Mouse (Mus musculus) lung, embryonic 15.5 days (tissue): ENCODE measurements around the gene Cpa4. TPM values are rescaled to one million over a fixed set of nuclear protein-coding genes. Genes with fewer than 3 reads are reported as not detected.
A peak's percentile ranks its signal among the peaks of the same experiment; 100 is the strongest.

Source experiments
- ATAC-seq: fragments of 200-750 bp; cut with Nextera tagmentation; 2 replicates; pipeline ENCODE4 v1.8.0; 2017; ENCODE audit warnings: moderate number of reproducible peaks, borderline replicate concordance; ENCODE audit not compliant: low FRiP score, low TSS enrichment; ENCODE audit errors: extremely low read depth
- H3K27ac ChIP-seq: fragments of 300-500 bp; sonication (generic); 2 replicates; pipeline ENCODE4 v1.5.1; 2015; ENCODE audit warnings: moderate library complexity, mild to moderate bottlenecking, inconsistent platforms
- H3K27me3 ChIP-seq: fragments of 300-500 bp; sonication (generic); 2 replicates; pipeline ENCODE4 v1.6.1; 2015; ENCODE audit warnings: inconsistent platforms
- H3K36me3 ChIP-seq: fragments of 300-500 bp; sonication (generic); 2 replicates; pipeline ENCODE4 v1.6.1; 2015; ENCODE audit warnings: inconsistent platforms
- H3K4me1 ChIP-seq: fragments of 300-500 bp; sonication (generic); 2 replicates; pipeline ENCODE4 v1.6.1; 2015; ENCODE audit warnings: inconsistent platforms
- H3K4me2 ChIP-seq: fragments of 300-500 bp; sonication (generic); 2 replicates; pipeline ENCODE4 v1.6.1; 2015; ENCODE audit warnings: inconsistent platforms, mild to moderate bottlenecking, moderate library complexity
- H3K4me3 ChIP-seq: fragments of 300-500 bp; sonication (generic); 2 replicates; pipeline ENCODE4 v1.5.1; 2015; ENCODE audit warnings: mild to moderate bottlenecking, inconsistent platforms
- H3K9ac ChIP-seq: fragments of 300-500 bp; sonication (generic); 2 replicates; pipeline ENCODE4 v1.6.1; 2015; ENCODE audit warnings: inconsistent platforms
- H3K9me3 ChIP-seq: fragments of 300-500 bp; sonication (generic); 2 replicates; pipeline ENCODE4 v1.6.1; 2016; ENCODE audit warnings: inconsistent platforms
- WGBS: fragments of 180-500 bp; shearing (Covaris S2); methylation state at CpG from one replicate; pipeline ENCODE4 v1.1.7; 2015; 5-methylcytosine and 5-hydroxymethylcytosine counted together
- polyA plus RNA-seq: library from polyadenylated mRNA; unstranded; fragments of >200 nt; fragmentation: Nextera tagmentation; extraction: Ambion mirVana; gene quantifications from 2 replicates; pipeline ENCODE4 v1.2.1, GENCODE M21; 2015

Gene Cpa4
- polyA plus RNA-seq, 1 experiment from 2014 or later, result 0.15 TPM

- H3K27me3 ChIP-seq, result no peaks in the 10 kb centered on the region
- WGBS, result 72% methylated on average over 7 of the region's 7 CpGs
- H3K9ac ChIP-seq, result no peak overlapping the region
- no peaks in the 10 kb centered on the region for H3K9me3 ChIP-seq
- H3K4me1 ChIP-seq, result no peaks in the 10 kb centered on the region
- no peaks in the 10 kb centered on the region for H3K36me3 ChIP-seq
- no peak overlapping the region for H3K4me3 ChIP-seq
- H3K27ac ChIP-seq, result no peak overlapping the region
- no peak for ATAC-seq
- no peak overlapping the region for H3K4me2 ChIP-seq
Measured at GRCm38 (mm10) chr6:30604342-30604867, 36.2 kb downstream of the Cpa4 start.

- Histone ChIP-seq H3K36me3 (no peaks in the 10 kb centered on the region), H3K27me3 (no peaks in the 10 kb centered on the region), H3K9me3 (no peaks in the 10 kb centered on the region), H3K27ac (no peak overlapping the region), H3K4me1 (no peaks in the 10 kb centered on the region), H3K4me2 (no peak overlapping the region), H3K9ac (no peak overlapping the region), H3K4me3 (no peak overlapping the region)
- WGBS, result 83% methylated on average over 4 of the region's 4 CpGs
- no peak for ATAC-seq
Measured at GRCm38 (mm10) chr6:30605111-30605510, 36.9 kb downstream of the Cpa4 start.

DNA sequence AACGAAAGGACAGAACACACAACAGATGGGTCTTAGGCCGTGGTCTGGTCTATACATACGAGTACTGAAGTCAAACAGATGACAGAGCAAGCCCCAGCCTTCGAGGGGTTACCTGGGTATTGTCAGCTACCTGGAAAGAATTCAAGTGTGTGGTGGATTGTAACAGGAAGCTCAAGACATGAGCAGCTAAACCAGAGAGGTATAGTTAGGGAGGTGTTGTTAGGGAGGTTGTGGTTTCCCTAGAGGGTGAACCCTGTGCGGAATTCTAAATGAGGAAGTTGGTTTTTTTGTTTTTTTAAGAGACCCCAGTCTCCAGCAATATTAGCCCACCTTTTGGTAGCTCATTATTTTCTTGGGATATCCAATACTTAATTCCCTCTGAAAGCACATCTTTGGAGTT lies 37.5 kb downstream of the Cpa4 start:
- 75% methylated on average over 5 of the region's 5 CpGs for WGBS
- Histone ChIP-seq H3K27ac (no peak overlapping the region), H3K9ac (no peak overlapping the region), H3K4me2 (no peak overlapping the region), H3K4me1 (no peaks in the 10 kb centered on the region), H3K36me3 (no peaks in the 10 kb centered on the region), H3K27me3 (no peaks in the 10 kb centered on the region), H3K4me3 (no peak overlapping the region), H3K9me3 (no peaks in the 10 kb centered on the region)
- ATAC-seq, result no peak

- Histone ChIP-seq H3K4me2 (no peak within 1 kb of the TSS), H3K27me3 (no peaks in the 10 kb centered on the region), H3K9me3 (no peaks in the 10 kb centered on the region), H3K9ac (no peak within 1 kb of the TSS), H3K36me3 (no peaks in the 10 kb centered on the region), H3K4me3 (no peak within 1 kb of the TSS), H3K27ac (no peak within 1 kb of the TSS), H3K4me1 (no peaks in the 10 kb centered on the region)
- no peak for ATAC-seq
- 96% methylated on average over 7 of the region's 7 CpGs for WGBS
Measured at GRCm38 (mm10) chr6:30610710-30611109, 42.5 kb downstream of the Cpa4 start, which contains the start of gene Cpa5. Gene Cpa5, plus strand, starts transcription at chr6:30611010.

GRCm38 (mm10) chr6:30611212-30611611 lies 43.0 kb downstream of the Cpa4 start:
- Histone ChIP-seq H3K4me1 (peaks cover 2% of the 10 kb centered on the region), H3K36me3 (no peaks in the 10 kb centered on the region), H3K27me3 (no peaks in the 10 kb centered on the region), H3K27ac (no peak overlapping the region), H3K4me3 (no peak overlapping the region), H3K9ac (no peak overlapping the region), H3K9me3 (no peaks in the 10 kb centered on the region), H3K4me2 (no peak overlapping the region)
- 80% methylated on average over 5 of the region's 5 CpGs for WGBS
- ATAC-seq, result no peak

DNA sequence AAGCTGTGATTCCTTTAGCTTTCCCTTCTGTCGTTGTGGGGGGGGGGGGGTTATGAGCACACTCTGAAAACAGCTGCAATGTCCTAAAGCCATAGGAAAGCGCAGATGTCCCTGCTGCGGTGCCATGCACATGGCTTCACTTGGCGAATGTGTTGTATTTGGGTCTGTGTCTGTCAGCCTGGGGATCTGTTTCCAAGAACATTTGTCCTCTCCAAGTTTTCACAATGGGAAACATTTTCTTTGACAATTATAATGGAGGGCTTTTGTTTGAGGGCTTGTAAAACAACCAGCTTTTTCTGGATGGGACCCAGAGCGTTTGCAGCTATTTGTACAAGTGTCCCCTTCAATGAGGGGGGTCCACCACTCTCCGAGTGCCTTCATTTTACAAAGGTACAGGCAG lies 46.1 kb downstream of the Cpa4 start:
- Histone ChIP-seq H3K36me3 (no peaks in the 10 kb centered on the region), H3K9ac (no peak overlapping the region), H3K4me1 (peaks cover 27% of the 10 kb centered on the region), H3K9me3 (no peaks in the 10 kb centered on the region), H3K27ac (no peak overlapping the region), H3K4me2 (no peak overlapping the region), H3K27me3 (no peaks in the 10 kb centered on the region), H3K4me3 (no peak overlapping the region)
- 82% methylated on average over 6 of the region's 6 CpGs for WGBS
- no peak for ATAC-seq

DNA sequence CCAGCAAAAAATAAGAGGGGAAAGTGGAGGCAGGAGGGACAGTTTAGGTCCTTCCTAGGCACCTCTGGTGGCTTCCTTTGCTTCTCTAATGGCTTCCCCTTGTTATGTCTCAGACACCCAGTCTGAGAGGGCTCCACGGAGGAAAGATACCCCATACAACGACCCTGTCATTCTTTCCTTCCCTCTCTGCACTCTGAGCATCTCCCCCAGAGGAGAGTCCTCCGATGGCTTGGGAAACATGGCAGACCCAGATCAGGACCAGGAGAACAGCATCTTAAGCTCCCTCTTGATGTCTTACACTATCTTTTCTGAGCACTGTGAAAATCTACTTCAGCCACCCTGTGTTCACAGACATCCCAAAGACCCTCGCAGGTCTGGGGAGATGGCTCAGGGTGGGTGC lies 47.6 kb downstream of the Cpa4 start:
- no peak overlapping the region for H3K27ac ChIP-seq

DNA sequence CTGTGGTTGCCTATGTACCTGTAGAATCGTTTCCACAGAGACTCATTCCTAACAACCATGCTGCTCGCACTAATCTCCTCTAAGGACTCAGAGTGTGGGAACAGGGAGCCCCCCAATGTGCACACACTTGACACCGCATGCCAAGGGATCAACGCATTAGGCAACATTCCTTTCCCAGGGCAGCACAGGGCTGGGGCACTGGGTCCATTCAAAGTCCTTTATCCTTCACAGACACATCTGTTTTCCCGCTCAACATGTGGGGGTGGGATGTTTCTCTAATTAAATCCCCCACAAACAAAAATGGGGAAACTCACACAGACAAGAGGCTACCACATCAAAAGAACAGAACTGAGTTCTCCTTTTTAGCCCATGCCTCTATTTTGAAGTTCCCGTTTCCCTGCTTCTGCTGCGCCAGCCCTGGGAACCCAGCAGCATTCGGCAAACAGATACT lies 48.3 kb downstream of the Cpa4 start:
- WGBS, result 19% methylated on average over 8 of the region's 8 CpGs
- Histone ChIP-seq H3K4me3 (no peak overlapping the region), H3K4me1 (peaks cover 41% of the 10 kb centered on the region), H3K36me3 (no peaks in the 10 kb centered on the region), H3K27me3 (no peaks in the 10 kb centered on the region), H3K27ac (no peak overlapping the region), H3K4me2 (no peak overlapping the region), H3K9ac (no peak overlapping the region), H3K9me3 (no peaks in the 10 kb centered on the region)
- no peak for ATAC-seq

More for the DNA sequence above, 47.6 kb downstream of the Cpa4 start:
- 38% methylated on average over 4 of the region's 4 CpGs for WGBS
- Histone ChIP-seq H3K4me2 (no peak overlapping the region), H3K4me1 (peaks cover 34% of the 10 kb centered on the region), H3K9me3 (no peaks in the 10 kb centered on the region), H3K27me3 (no peaks in the 10 kb centered on the region), H3K4me3 (no peak overlapping the region), H3K36me3 (no peaks in the 10 kb centered on the region), H3K9ac (no peak overlapping the region)
- no peak for ATAC-seq

DNA sequence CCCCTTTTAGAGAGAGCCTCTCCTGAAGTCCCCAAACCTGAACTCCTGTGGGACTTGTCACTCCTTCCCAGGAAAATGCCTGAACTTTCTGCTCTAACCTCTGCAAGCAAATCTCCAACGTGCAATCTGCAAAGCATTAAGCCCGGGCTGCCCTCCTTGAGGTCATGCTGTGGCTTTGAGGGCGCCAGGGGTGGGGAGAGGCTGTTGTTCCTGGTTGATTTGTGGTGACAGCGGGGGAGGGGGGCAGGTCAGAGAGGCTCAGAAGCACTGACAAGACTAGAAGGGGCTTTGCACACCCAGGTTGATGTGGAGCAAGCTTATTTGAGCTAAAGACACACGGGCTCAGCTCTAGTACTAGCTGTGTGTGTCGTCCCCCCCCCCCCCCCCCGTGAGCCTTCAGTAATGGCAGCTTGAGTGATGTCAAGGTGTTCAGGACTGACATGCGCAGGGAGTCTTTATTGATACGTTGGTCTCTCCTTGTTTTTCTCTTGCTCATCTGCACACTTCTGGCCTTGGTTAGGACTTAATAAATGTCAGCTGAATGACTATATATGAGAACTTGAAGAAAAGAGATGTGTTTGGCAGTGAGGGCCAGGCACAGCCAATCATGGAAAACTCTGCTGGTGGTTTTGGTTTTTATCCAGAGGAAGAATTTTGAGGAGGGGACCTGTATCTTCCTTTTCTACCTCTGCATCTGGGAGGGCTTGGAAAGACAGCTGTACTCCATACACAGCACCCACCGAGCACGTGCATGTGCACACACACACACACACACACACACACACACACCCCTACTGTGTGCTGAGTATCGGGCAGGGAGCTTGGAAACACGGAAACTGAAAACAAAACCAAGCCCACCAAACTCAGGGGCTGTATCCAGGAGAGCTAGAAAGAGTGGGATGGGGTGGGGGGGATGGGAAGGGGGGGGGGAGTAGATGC lies 49.1 kb downstream of the Cpa4 start:
- Histone ChIP-seq H3K27ac (0 out of 2 replicates have a peak overlapping the region, but pooled peaks have one; percentile 11), H3K9ac (no peak overlapping the region), H3K4me2 (peak overlapping the region; percentile 43), H3K27me3 (no peaks in the 10 kb centered on the region), H3K36me3 (no peaks in the 10 kb centered on the region), H3K9me3 (no peaks in the 10 kb centered on the region), H3K4me3 (no peak overlapping the region), H3K4me1 (peaks cover 44% of the 10 kb centered on the region)
- WGBS, result 16% methylated on average over 13 of the region's 13 CpGs
- 0 out of 2 replicates have a peak, but pooled peaks have one; percentile 10 for ATAC-seq

DNA sequence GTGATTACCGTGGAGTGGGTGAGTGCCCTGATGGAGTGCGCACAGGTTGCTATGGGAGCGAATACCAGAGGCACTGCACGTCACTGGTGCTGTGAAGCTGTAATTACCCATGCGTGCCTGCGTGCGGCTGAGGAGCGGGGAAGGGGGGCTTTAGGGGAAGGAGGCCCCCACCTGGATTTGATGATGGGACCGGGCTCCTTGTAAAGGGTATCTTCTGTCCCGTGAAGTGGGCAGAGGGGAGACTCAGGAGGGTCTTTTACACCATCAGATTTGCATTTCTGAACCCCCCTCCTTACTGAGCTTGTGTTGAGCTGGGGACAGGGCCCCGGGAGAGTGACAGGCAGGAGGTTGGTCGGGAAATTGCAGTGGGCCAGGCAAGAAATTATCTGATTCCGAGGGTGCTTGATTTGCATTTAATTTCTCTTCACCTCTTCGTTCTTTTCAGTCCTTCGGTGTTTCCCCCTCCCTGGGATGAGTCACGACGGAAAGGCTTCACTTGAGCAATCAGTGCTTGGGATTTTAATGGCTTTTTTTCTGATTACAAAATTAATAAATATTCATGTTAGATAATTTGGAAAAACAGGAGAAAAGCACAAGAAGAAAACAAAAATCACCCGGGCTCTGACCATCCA lies 49.9 kb downstream of the Cpa4 start:
- WGBS, result 25% methylated on average over 18 of the region's 18 CpGs
- no peaks in the 10 kb centered on the region for H3K9me3 ChIP-seq
- peak overlapping the region; percentile 25; the same call in 1 of the 2 replicates for H3K9ac ChIP-seq
- H3K4me2 ChIP-seq, result peak overlapping the region; percentile 43
- H3K36me3 ChIP-seq, result no peaks in the 10 kb centered on the region
- peak; percentile 23; the same call in 1 of the 2 replicates for ATAC-seq
- 0 out of 2 replicates have a peak overlapping the region, but pooled peaks have one; percentile 8 for H3K27ac ChIP-seq
- H3K4me3 ChIP-seq, result no peak overlapping the region
- H3K27me3 ChIP-seq, result no peaks in the 10 kb centered on the region
- peaks cover 46% of the 10 kb centered on the region for H3K4me1 ChIP-seq

DNA sequence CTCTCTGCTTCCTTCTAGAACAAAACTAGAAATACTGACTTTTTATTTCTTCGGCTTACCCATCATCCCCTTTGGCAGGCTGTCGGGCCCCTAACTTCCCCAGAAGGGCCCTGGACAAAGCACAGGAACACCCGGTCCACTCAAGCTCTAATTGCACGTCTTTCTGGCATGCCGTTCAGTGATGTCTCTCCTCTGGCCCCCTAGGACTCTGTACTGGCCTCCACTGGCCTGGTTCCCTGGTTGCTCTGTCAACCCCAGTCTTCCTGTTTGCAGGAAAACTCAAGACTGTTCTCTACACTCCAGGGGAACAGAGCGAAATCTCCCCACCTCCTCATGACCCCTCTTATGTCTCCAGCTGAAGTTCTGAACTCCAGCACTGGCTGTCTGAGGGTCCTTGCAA lies 50.6 kb downstream of the Cpa4 start:
- ATAC-seq, result no peak
- Histone ChIP-seq H3K4me2 (no peak overlapping the region), H3K9ac (no peak overlapping the region), H3K36me3 (no peaks in the 10 kb centered on the region), H3K4me1 (peaks cover 46% of the 10 kb centered on the region), H3K27me3 (no peaks in the 10 kb centered on the region), H3K27ac (0 out of 2 replicates have a peak overlapping the region, but pooled peaks have one; percentile 4), H3K4me3 (no peak overlapping the region), H3K9me3 (no peaks in the 10 kb centered on the region)
- WGBS, result 47% methylated on average over 6 of the region's 6 CpGs

DNA sequence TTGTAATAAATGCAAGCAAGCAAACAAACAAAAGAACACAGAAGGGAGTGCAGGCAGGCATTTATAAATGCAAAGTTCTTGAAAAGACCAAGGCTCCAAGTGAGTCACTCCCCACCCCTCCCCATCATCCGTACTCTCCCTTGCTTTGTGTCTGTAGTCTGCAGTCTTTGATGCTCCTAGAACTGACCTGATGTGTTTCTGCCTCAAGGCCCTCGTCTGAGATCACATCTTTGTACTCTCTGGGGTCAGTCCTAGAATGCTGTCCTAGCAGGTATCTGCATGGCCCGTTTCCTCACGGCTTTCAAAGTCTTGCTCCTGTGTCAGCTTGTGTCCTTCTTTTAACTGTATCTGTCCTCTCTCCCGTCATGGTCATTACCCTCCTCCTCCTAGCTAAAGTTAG lies 51.4 kb downstream of the Cpa4 start:
- no peaks in the 10 kb centered on the region for H3K9me3 ChIP-seq
- no peak overlapping the region for H3K9ac ChIP-seq
- H3K36me3 ChIP-seq, result no peaks in the 10 kb centered on the region
- H3K4me3 ChIP-seq, result no peak overlapping the region
- no peaks in the 10 kb centered on the region for H3K27me3 ChIP-seq
- no peak for ATAC-seq
- no peak overlapping the region for H3K4me2 ChIP-seq
- 82% methylated on average over 5 of the region's 5 CpGs for WGBS
- peaks cover 46% of the 10 kb centered on the region for H3K4me1 ChIP-seq
- H3K27ac ChIP-seq, result no peak overlapping the region
